Mouse (Mus musculus) C2C12 (cell line): Measurements from ENCODE around the gene Ccdc186. TPM values are rescaled to one million over a fixed set of nuclear protein-coding genes. Genes with fewer than 3 reads are reported as not detected.

Source experiments
- H3K27me3 ChIP-seq: one replicate; pipeline ENCODE4 v1.6.1; 2011; ENCODE audit not compliant: control insufficient read depth, insufficient read depth, insufficient read length
- H3K36me3 ChIP-seq: one replicate; pipeline ENCODE4 v1.6.1; 2011; ENCODE audit not compliant: control insufficient read depth, insufficient read depth
- H3K4me3 ChIP-seq: one replicate; pipeline ENCODE4 v1.5.1; 2011; ENCODE audit warnings: mild to moderate bottlenecking, control low read depth; ENCODE audit not compliant: poor library complexity, insufficient read depth, severe bottlenecking
- H3K79me2 ChIP-seq: one replicate; pipeline ENCODE4 v1.6.1; 2011; ENCODE audit not compliant: control insufficient read depth, insufficient read depth
- H3K79me3 ChIP-seq: one replicate; pipeline ENCODE4 v1.6.1; 2011; ENCODE audit warnings: low read depth, control low read depth
- H3ac ChIP-seq: one replicate; pipeline ENCODE3; 2011; ENCODE audit warnings: low read depth; ENCODE audit not compliant: control insufficient read depth, insufficient read length
- CEBPB ChIP-seq: IDR thresholded peaks from one replicate; pipeline ENCODE4 v1.6.1; 2011; ENCODE audit warnings: low read depth, mild to moderate bottlenecking, control low read depth, moderate library complexity
- CTCF ChIP-seq: IDR thresholded peaks from one replicate; pipeline ENCODE4 v1.5.1; 2011; ENCODE audit not compliant: control insufficient read depth, insufficient read depth, insufficient read length
- FOSL1 ChIP-seq: IDR thresholded peaks from one replicate; pipeline ENCODE4 v1.8.0; 2011; ENCODE audit warnings: mild to moderate bottlenecking, low read length; ENCODE audit not compliant: poor library complexity, insufficient read depth, severe bottlenecking
- MAX ChIP-seq: IDR thresholded peaks from one replicate; pipeline ENCODE4 v1.6.1; 2011; ENCODE audit warnings: mild to moderate bottlenecking, control low read depth
- MYOD1 ChIP-seq: IDR thresholded peaks from one replicate; pipeline ENCODE4 v1.6.1; 2011; ENCODE audit warnings: low read depth; ENCODE audit not compliant: control insufficient read depth, insufficient read length
- MYOG ChIP-seq: IDR thresholded peaks from one replicate; pipeline ENCODE4 v1.6.1; 2011; ENCODE audit not compliant: control insufficient read depth, insufficient read length; ENCODE audit errors: extremely low read depth
- USF1 ChIP-seq: IDR thresholded peaks from one replicate; pipeline ENCODE4 v1.6.1; 2011; ENCODE audit warnings: low read depth, mild to moderate bottlenecking, control low read depth, moderate library complexity
- polyA plus RNA-seq: library from polyadenylated mRNA; unstranded; fragments of >200 nt; fragmentation: generic; extraction: Trizol; gene quantifications from one replicate; pipeline ENCODE4 v1.2.1, GENCODE M21; 2012; ENCODE audit warnings: missing spikeins

Gene Ccdc186
- polyA plus RNA-seq, 1 experiment: 2.9 TPM

DNA sequence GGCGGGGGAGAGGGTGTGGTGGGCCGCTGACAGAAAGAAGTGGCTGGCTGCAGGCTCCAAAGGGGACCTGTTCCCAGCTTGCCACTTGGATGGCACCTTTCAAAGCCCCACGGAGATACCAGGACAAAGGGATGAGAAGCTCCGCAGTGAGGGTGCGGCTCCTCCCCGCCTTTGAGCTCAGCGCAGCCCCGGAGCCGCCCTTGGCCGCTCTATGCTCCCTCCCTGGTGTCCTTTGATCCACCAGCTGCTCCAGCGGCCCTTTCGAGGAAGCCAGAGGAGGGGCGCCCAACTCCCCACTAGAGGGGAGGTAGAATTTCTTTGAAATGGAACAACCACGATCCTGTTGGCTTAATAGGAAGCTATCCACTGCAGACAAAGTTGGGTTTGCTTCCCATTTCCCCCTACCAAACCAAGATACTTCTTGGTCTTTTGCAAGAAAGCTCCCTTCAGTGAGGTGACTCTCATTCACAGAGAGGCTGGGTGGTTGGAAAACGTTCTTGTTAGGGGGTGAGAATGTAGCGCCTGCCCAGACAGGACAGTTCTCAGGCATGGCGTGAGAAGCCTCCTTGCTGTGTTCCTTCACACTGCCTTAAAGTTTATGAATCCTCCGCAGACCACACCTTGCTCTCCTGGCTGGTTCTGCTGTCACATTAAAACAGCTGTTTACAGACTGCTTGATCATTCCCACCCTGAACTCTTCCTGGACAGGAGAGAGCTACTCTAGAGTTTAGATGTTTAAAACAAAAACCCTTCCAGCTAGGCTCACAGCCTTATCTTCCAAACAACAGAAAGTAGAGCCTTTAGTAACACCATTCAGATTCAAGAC, 45.9 kb downstream of the Ccdc186 start:
- Histone ChIP-seq H3K79me3 (no peaks in the 10 kb centered on the region), H3K36me3 (no peaks in the 10 kb centered on the region), H3K4me3 (no peak overlapping the region), H3K27me3 (no peaks in the 10 kb centered on the region), H3ac (no peak overlapping the region), H3K79me2 (no peaks in the 10 kb centered on the region)
- no peak for TF ChIP-seq MYOD1
- TF ChIP-seq MAX: no peak
- no peak for TF ChIP-seq FOSL1
- no peak for TF ChIP-seq CTCF
- no peak for TF ChIP-seq USF1
- no peak for TF ChIP-seq CEBPB
- TF ChIP-seq MYOG: no peak

DNA sequence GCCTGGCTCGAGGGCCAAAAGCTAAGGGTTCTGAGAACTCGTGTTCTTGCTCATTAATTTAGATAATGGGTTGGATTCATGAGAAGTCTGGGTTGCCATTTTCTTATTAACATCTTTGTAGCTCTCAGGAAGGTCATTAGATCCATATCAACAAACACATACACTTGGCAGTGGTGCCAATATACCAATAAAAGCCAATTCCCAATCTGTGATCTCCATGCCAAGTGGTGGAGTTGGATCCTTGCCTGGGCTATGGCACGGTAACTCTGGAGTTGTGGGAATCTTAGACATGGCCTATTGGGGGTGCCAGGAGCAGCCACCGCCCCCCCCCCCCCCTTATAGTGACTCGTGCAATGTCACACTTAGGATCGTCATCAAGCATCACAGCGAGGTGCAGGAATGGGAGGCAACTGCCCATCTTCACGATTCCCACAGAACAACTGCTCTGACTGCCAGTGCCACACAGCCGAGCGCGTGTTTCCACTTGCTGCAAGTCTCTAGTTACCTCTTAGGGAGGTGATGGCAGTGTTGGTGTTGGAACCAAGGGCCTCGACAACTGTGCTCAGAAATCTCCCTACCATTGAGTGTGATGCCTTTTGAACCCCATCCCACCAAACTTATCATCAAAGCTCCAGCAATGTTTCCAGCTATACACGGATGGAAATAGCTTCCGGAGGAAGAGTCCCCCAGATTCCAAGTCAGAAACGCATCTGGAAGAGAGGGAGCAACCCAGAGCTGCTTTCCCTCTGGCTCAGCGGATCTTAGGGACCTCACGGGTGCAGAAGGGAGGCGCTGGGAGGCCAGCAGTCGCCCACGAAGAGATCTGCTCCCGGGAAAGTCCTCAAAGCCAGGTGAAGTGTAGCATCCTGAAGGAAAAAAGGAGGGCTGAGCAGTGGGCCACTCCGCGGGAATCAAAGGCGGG, 46.8 kb downstream of the Ccdc186 start:
- H3K4me3 ChIP-seq: no peak overlapping the region
- TF ChIP-seq MYOG (no peak), CEBPB (no peak), MYOD1 (no peak), MAX (no peak), CTCF (no peak), FOSL1 (no peak), USF1 (no peak)
- no peaks in the 10 kb centered on the region for H3K79me2 ChIP-seq
- H3K36me3 ChIP-seq: no peaks in the 10 kb centered on the region
- no peak overlapping the region for H3ac ChIP-seq
- no peaks in the 10 kb centered on the region for H3K27me3 ChIP-seq
- no peaks in the 10 kb centered on the region for H3K79me3 ChIP-seq

DNA sequence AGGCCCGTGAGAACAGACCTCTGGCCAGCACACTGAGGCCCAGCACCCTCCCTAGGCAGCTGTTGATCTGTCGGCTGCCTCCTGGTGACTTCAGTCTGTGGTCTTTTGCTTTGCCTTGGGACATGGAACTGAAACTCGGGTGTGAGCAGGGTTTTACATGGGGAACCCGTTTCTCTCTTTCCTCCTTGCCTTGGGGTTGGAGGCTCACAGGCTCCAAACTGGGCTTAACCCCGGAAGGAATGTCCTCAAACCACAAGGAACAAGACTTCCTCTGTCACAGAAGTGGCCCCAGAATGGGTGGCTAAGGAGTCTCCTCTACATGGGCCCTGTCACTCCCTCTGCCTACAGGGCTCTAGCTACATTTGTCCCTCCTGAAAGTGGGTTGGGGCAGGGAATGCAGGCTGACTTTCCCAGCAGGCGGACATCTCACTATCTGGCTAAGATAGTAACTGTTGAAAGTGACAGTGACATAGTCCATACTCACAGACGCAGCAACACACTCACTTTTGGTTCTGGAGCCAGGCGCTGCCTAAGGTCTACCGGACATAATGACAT, 47.5 kb downstream of the Ccdc186 start:
- H3K79me3 ChIP-seq: no peaks in the 10 kb centered on the region
- no peaks in the 10 kb centered on the region for H3K27me3 ChIP-seq
- no peaks in the 10 kb centered on the region for H3K79me2 ChIP-seq
- no peak for TF ChIP-seq MYOD1
- TF ChIP-seq CEBPB: no peak
- TF ChIP-seq MYOG: no peak
- TF ChIP-seq CTCF: no peak
- no peaks in the 10 kb centered on the region for H3K36me3 ChIP-seq
- H3K4me3 ChIP-seq: no peak overlapping the region
- H3ac ChIP-seq: no peak overlapping the region

DNA sequence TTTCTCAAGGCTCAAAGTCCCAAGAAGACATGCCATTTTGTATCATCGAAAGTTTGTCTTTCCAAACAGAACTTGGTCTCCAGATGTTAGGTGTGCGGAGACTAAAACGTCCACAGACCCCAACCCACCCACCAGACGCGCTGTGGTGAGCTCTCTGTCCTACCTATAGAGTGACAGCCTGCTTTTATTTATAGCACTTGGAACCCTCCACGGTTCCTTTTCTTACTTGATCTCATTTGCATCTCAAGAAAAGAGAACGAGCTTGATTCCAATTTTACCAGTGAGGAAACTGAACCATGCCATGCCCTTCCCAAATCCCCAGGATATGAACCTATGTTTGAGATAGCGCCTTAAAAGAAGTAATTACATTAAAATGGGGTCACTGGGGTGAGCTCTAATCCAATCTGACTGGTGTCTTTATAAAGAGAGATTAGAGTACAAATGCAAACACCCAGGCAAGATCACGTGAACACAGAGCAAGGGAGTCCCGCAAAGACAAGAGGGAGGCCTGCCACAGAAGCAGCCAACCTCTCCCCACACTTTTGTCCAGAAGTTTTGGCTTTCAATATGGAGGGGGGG, 48.5 kb downstream of the Ccdc186 start:
- Histone ChIP-seq H3K79me2 (no peaks in the 10 kb centered on the region), H3ac (no peak overlapping the region), H3K36me3 (no peaks in the 10 kb centered on the region), H3K27me3 (no peaks in the 10 kb centered on the region), H3K79me3 (no peaks in the 10 kb centered on the region), H3K4me3 (no peak overlapping the region)
- TF ChIP-seq USF1 (no peak), MAX (no peak), MYOD1 (no peak), FOSL1 (no peak), CEBPB (no peak), CTCF (no peak), MYOG (no peak)

DNA sequence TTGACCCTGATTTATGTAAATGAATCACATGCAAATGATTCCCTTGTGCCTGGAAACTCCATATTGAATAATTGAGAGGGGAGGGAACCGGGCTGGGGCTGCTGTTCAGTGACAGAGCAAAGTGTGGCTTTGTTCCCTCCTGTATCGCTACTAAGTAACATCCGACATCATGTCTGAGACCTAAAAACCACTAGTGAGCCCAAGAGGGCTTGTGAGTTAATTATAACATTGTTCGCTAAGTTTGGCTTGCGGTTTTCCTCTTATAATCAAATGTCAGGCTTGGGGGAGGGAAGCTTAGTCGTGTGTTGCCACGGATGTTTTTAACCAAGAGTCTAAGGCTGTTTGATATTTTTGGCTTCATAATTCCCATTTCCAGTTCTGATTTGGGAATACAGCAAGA, 49.8 kb downstream of the Ccdc186 start:
- no peaks in the 10 kb centered on the region for H3K36me3 ChIP-seq
- no peaks in the 10 kb centered on the region for H3K79me2 ChIP-seq
- TF ChIP-seq MYOG (no peak), CEBPB (no peak), USF1 (no peak), CTCF (no peak), MYOD1 (no peak), MAX (no peak), FOSL1 (no peak)
- no peaks in the 10 kb centered on the region for H3K27me3 ChIP-seq
- no peak overlapping the region for H3K4me3 ChIP-seq
- H3K79me3 ChIP-seq: no peaks in the 10 kb centered on the region
- no peak overlapping the region for H3ac ChIP-seq
